Mouse (Mus musculus) cortical plate, adult 2 months (tissue): ENCODE measurements at regions not wholly inside any gene's neighbourhood (a gene's known extent, or its start where the extent isn't known, plus 50 kb on each side); places are given as distances from the start of the nearest gene placed in this dataset.

Experiments used
- H3K27ac ChIP-seq: fragments of 200-500 bp; 2 replicates; pipeline ENCODE4 v1.5.1; 2012; ENCODE audit warnings: low read length, control low read depth, inconsistent platforms; ENCODE audit not compliant: insufficient read depth
- H3K4me1 ChIP-seq: fragments of 200-500 bp; 2 replicates; pipeline ENCODE4 v1.6.1; 2011; ENCODE audit warnings: low read length; ENCODE audit not compliant: control insufficient read depth, insufficient read depth
- H3K4me3 ChIP-seq: fragments of 200-500 bp; 2 replicates; pipeline ENCODE4 v1.5.1; 2011; ENCODE audit warnings: mild to moderate bottlenecking, low read length, control low read depth; ENCODE audit not compliant: insufficient read depth
- CTCF ChIP-seq: fragments of 200-500 bp; IDR thresholded peaks from 2 replicates; pipeline ENCODE4 v1.5.1; 2011; ENCODE audit warnings: mild to moderate bottlenecking, control low read depth, low read length; ENCODE audit not compliant: insufficient read depth; ENCODE audit errors: extremely low read depth
- POLR2A ChIP-seq: fragments of 200-500 bp; IDR thresholded peaks from 2 replicates; pipeline ENCODE4 v1.6.1; 2011; ENCODE audit warnings: mild to moderate bottlenecking, low read length, control low read depth; ENCODE audit not compliant: insufficient read depth; ENCODE audit errors: extremely low read depth

- Histone ChIP-seq H3K4me1 (peaks cover 3% of the 10 kb centered on the region), H3K4me3 (no peak overlapping the region), H3K27ac (no peak overlapping the region)
- TF ChIP-seq CTCF (no peak), POLR2A (no peak)
Observed at GRCm38 (mm10) chr7:145107575-145108170, 100.2 kb downstream of the 1810010D01Rik start.

- H3K4me3 ChIP-seq: no peak overlapping the region
- H3K4me1 ChIP-seq: peaks cover 1% of the 10 kb centered on the region
- TF ChIP-seq POLR2A: no peak
- no peak for TF ChIP-seq CTCF
- no peak overlapping the region for H3K27ac ChIP-seq
Observed at GRCm38 (mm10) chr7:145106494-145106849, 101.4 kb downstream of the 1810010D01Rik start.

GRCm38 (mm10) chr7:145105831-145106493 lies 102.0 kb downstream of the 1810010D01Rik start:
- H3K4me3 ChIP-seq: no peak overlapping the region
- peaks cover 1% of the 10 kb centered on the region for H3K4me1 ChIP-seq
- H3K27ac ChIP-seq: no peak overlapping the region
- TF ChIP-seq POLR2A (no peak), CTCF (no peak)

- Histone ChIP-seq H3K27ac (no peak overlapping the region), H3K4me1 (peaks cover 1% of the 10 kb centered on the region), H3K4me3 (no peak overlapping the region)
- no peak for TF ChIP-seq CTCF
- no peak for TF ChIP-seq POLR2A
Observed at GRCm38 (mm10) chr7:145102692-145103091, 105.2 kb downstream of the 1810010D01Rik start.

- H3K4me3 ChIP-seq: no peak overlapping the region
- peaks cover 1% of the 10 kb centered on the region for H3K4me1 ChIP-seq
- TF ChIP-seq POLR2A (no peak), CTCF (no peak)
- H3K27ac ChIP-seq: no peak overlapping the region
Observed at GRCm38 (mm10) chr7:145102216-145102615, 105.7 kb downstream of the 1810010D01Rik start.

GRCm38 (mm10) chr7:145098335-145098734 lies 109.6 kb downstream of the 1810010D01Rik start:
- H3K4me3 ChIP-seq: no peak overlapping the region
- 0 out of 2 replicates have a peak, but pooled peaks have one; percentile 16 for TF ChIP-seq CTCF
- TF ChIP-seq POLR2A: no peak
- no peaks in the 10 kb centered on the region; the same call in 1 of the 2 replicates for H3K4me1 ChIP-seq
- no peak overlapping the region for H3K27ac ChIP-seq

GRCm38 (mm10) chr7:145094134-145094526 lies 113.8 kb downstream of the 1810010D01Rik start:
- Histone ChIP-seq H3K27ac (no peak overlapping the region), H3K4me1 (no peaks in the 10 kb centered on the region), H3K4me3 (no peak overlapping the region)
- TF ChIP-seq CTCF: no peak
- TF ChIP-seq POLR2A: no peak

GRCm38 (mm10) chr7:145093417-145094133 lies 114.3 kb downstream of the 1810010D01Rik start:
- no peak overlapping the region for H3K4me3 ChIP-seq
- H3K27ac ChIP-seq: no peak overlapping the region
- H3K4me1 ChIP-seq: no peaks in the 10 kb centered on the region
- TF ChIP-seq CTCF: no peak
- no peak for TF ChIP-seq POLR2A

GRCm38 (mm10) chr7:145092392-145093176 lies 115.3 kb downstream of the 1810010D01Rik start:
- Histone ChIP-seq H3K4me3 (no peak overlapping the region), H3K4me1 (no peaks in the 10 kb centered on the region), H3K27ac (no peak overlapping the region)
- no peak for TF ChIP-seq POLR2A
- TF ChIP-seq CTCF: no peak

GRCm38 (mm10) chr7:145090849-145091248 lies 117.1 kb downstream of the 1810010D01Rik start:
- no peak overlapping the region for H3K27ac ChIP-seq
- H3K4me1 ChIP-seq: no peaks in the 10 kb centered on the region
- H3K4me3 ChIP-seq: no peak overlapping the region
- TF ChIP-seq CTCF: no peak
- TF ChIP-seq POLR2A: no peak
